Mouse (Mus musculus): Measurements from ENCODE around the gene Tmbim6.
"Not testable (repeated sequence)": the region's sequence is repeated elsewhere in the genome, so short reads cannot be mapped to it uniquely, and the experiment has no call there.

Tmbim6 gene

GRCm38 (mm10) chr15:99416957-99417356 is 24.3 kb downstream of the Tmbim6 start:
- no peak for DNase-seq (ENCODE audit: extremely low read depth, low read depth, low spot score)

GRCm38 (mm10) chr15:99417692-99418271 is 25.1 kb downstream of the Tmbim6 start:
- DNase-seq (ENCODE audit: extremely low read depth, low read depth, low spot score): no peak

GRCm38 (mm10) chr15:99420101-99420500 is 27.4 kb downstream of the Tmbim6 start:
- DNase-seq (ENCODE audit: extremely low read depth, low read depth, low spot score): no peak

GRCm38 (mm10) chr15:99420521-99421014 is 27.9 kb downstream of the Tmbim6 start:
- DNase-seq (ENCODE audit: extremely low read depth, low read depth, low spot score): no peak

- no peak for DNase-seq (ENCODE audit: extremely low read depth, low read depth, low spot score)
Observed at GRCm38 (mm10) chr15:99421152-99421551, 28.5 kb downstream of the Tmbim6 start.

GRCm38 (mm10) chr15:99421676-99422075 is 29.0 kb downstream of the Tmbim6 start:
- DNase-seq (ENCODE audit: extremely low read depth, low read depth, low spot score): no peak

GRCm38 (mm10) chr15:99422551-99422950 is 29.9 kb downstream of the Tmbim6 start:
- no peak for DNase-seq (ENCODE audit: extremely low read depth, low read depth, low spot score)

- DNase-seq (ENCODE audit: extremely low read depth, low read depth, low spot score): no peak
Observed at GRCm38 (mm10) chr15:99423131-99423530, 30.4 kb downstream of the Tmbim6 start.

- no peak for DNase-seq (ENCODE audit: extremely low read depth, low read depth, low spot score)
Observed at GRCm38 (mm10) chr15:99423884-99424283, 31.2 kb downstream of the Tmbim6 start.

- DNase-seq (ENCODE audit: extremely low read depth, low read depth, low spot score): no peak
Observed at GRCm38 (mm10) chr15:99430394-99430793, 37.7 kb downstream of the Tmbim6 start.

GRCm38 (mm10) chr15:99431063-99431462 is 38.4 kb downstream of the Tmbim6 start:
- no peak for DNase-seq (ENCODE audit: extremely low read depth, low read depth, low spot score)

- DNase-seq (ENCODE audit: extremely low read depth, low read depth, low spot score): no peak
Observed at GRCm38 (mm10) chr15:99431504-99431903, 38.8 kb downstream of the Tmbim6 start.

- DNase-seq (ENCODE audit: extremely low read depth, low read depth, low spot score): no peak
Observed at GRCm38 (mm10) chr15:99431967-99432366, 39.3 kb downstream of the Tmbim6 start.

GRCm38 (mm10) chr15:99433081-99433718 is 40.5 kb downstream of the Tmbim6 start:
- DNase-seq (ENCODE audit: extremely low read depth, low read depth, low spot score): no peak

GRCm38 (mm10) chr15:99433913-99434312 is 41.2 kb downstream of the Tmbim6 start:
- DNase-seq (ENCODE audit: extremely low read depth, low read depth, low spot score): no peak

GRCm38 (mm10) chr15:99438966-99439698 is 46.5 kb downstream of the Tmbim6 start:
- no peak for DNase-seq (ENCODE audit: extremely low read depth, low read depth, low spot score)

GRCm38 (mm10) chr15:99440112-99440815 is 47.6 kb downstream of the Tmbim6 start:
- DNase-seq (ENCODE audit: extremely low read depth, low read depth, low spot score): no peak

- DNase-seq (ENCODE audit: extremely low read depth, low read depth, low spot score): no peak
Observed at GRCm38 (mm10) chr15:99440816-99441457, 48.3 kb downstream of the Tmbim6 start.

- DNase-seq (ENCODE audit: extremely low read depth, low read depth, low spot score): no peak
Observed at GRCm38 (mm10) chr15:99442358-99442757, 49.7 kb downstream of the Tmbim6 start.

- no peak for DNase-seq (ENCODE audit: extremely low read depth, low read depth, low spot score)
Observed at GRCm38 (mm10) chr15:99445567-99445966, 52.9 kb downstream of the Tmbim6 start.

- not testable (repeated sequence) for DNase-seq (ENCODE audit: extremely low read depth, low read depth, low spot score)
Observed at GRCm38 (mm10) chr15:99446136-99446535, 53.5 kb downstream of the Tmbim6 start.

Data from fat pad, adult 2 months (tissue).